Mouse (Mus musculus) natural killer cell, adult 2 months (primary cell): Measurements from ENCODE around the gene Napa.
A peak's percentile ranks its signal among the peaks of the same experiment; 100 is the strongest.

Source experiments
- DNase-seq, 2 experiments: peaks; one replicate each; pipeline ENCODE4 v3.0.0; 2022; ENCODE audit warnings: low spot score in 2 of 2

Napa gene

DNA sequence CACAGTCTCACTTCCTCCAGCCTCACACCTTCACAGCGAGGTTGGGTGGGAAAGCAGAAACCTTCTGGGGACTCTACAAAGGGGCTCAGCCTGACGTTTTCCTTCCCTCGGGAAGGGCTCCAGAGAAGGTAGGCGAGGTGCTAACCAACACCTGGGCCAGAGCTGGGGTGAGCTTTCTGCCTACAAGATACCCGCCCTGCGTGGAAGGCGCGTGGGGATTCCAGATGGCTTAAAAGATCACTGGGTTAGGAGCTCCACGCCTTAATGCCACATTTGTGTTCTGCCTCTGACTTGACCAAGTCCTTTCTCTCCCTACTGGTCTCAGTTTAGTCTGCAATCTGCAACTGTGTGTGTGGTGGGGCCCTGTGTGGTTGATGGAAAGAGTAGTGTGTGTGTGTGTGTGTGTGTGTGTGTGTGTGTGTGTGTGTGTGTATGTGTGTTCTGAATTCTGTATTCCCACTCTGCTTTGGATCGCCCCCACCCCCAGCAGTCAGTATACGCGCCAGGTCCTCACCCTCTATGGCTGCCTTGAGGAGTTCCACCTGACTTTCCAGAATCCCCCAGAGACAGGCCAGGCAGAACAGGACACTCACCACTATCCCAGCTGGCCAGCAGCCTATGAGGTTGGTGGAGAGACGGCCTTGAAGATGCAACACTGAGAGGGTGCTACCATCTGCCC is 32.8 kb downstream of the Napa start:
- no peak for DNase-seq

DNA sequence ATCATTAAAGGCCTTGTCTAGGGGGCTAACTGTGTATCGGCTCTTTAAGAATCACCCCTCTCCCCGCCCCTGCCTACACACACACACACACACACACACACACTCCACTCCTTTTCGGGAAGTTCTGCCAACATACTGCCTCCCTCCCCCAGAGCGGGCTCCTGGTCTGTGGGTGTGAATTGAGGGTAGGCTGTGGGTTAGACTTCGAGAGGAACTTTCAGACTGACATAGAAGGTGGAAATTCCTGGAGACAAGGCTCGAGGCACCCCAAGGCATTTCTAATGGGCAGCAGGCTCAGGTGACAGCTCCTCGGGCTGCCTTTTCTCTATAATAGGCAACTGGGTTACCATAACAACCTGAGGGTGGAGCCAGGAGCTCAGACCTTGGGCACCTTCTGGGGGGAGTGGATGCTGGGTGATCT is 33.9 kb downstream of the Napa start:
- no peak for DNase-seq

DNA sequence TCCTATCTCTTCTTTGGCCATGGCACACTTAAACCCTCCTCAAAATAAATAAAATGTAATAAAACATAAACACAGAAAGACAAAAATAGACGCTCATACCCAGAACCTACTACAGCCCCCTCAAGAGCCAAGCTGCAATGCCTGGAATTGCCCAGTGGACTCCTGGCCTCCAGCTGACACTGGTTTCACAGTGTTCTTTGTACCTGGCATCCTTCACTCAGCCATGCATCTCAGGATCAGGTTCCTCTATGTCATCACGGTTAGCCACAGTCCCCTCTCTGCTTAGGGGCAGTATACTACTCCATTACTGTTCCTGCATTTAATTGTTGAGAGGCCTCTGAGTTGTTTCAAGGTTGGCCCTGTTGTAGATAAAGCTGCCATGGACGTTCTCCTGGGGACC is 34.7 kb downstream of the Napa start:
- no peak for DNase-seq

DNA sequence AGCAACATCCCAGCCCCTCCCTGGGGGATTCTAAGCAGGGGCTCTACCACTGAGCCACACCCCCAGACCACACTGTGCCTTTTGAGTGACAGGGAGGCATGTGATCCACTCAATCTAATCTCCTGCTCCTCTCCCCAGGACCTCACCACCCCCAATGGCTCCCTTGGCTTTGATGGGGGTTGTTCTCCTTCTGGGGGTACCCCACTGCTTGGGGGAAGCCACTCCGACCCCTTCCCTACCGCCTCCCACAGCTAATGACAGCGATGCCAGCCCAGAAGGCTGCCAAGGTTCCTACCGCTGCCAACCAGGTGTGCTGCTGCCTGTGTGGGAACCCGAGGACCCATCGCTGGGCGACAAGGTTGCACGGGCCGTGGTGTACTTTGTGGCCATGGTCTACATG is 35.4 kb downstream of the Napa start:
- DNase-seq = no peak

DNA sequence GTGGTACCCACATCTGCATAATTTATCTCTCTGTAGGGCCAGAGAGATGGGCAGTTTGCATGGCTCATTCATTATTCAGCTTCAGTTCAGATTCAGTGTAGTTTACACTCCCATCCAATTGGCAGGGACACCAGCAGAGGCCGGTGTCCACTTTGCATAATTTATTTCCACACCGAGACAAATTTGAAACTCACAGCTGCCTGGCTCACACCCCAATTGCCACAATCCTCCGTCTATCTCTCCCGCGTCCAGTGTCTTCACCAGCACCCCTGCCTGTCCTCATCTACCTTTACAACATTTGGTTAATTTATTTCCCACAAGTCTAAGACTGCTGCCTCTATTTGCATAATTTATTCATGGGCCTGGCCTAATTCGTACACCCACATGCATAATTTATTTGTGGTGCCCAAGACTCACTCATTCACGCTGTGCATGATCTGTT is 36.7 kb downstream of the Napa start:
- no peak for DNase-seq

DNA sequence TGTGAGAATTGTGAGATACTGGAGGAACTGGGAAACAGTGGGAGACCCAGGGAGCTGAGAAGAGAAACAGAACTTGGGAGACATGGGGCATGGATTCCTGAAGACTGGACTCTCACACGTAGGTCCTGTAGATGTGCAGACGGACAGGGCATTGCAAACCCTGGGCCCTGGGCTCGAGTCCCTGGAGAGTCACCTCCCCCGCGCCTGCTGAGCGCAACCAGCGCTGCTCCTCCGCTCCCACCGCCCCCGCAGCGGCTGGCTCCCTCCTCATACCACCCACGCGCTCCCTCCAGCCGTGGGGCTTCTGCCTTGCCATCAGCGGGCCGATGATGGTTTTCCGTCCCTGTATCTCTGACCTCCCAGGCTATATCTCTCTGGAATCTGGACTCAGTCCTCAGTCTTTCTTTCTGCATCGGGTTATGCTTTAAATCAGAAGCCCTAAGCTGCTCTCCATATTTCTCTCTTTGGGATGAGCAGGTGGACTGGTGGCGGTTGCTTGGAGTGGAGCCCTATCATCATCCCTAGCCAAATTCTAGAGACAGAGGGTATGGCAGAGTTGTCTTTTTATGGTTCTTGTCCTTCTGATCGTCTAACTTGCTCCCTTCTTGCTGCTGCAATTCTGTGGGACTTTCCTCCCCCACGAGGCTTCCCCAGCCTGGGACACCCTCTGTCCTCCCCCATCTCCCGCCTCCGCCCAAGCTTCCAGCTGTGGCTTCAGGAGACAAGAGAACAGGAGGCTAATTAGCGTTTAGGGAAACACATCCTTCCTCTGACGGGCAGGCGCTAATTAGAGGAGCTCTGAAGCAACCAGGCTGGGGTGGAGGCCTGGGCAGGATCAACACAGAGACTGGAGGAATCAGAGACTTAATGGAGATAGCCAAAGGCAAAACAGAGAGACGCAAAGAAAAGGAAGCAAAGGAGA is 48.5 kb downstream of the Napa start:
- no peak for DNase-seq

DNA sequence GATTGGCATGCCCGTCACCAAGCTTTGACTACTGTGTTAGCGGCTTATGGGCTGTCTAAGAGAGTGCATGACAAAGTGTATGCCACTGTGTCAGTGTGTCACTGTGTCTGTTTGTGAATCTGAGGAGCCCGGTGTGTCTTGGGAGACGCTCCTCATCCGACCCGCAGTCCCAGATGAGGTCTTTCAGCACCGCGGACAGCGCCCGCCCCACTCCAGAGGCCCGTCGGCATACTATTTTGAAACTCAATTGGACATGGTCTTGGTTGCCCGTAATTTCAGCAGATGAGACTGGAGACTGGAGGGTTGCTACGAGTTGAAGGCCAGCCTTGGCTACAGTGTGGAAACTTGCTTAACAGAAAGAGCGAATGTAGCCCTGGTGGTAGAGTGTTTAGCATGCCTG is 49.4 kb downstream of the Napa start:
- peak in 1 of 2 experiments; percentile 21 for DNase-seq

DNA sequence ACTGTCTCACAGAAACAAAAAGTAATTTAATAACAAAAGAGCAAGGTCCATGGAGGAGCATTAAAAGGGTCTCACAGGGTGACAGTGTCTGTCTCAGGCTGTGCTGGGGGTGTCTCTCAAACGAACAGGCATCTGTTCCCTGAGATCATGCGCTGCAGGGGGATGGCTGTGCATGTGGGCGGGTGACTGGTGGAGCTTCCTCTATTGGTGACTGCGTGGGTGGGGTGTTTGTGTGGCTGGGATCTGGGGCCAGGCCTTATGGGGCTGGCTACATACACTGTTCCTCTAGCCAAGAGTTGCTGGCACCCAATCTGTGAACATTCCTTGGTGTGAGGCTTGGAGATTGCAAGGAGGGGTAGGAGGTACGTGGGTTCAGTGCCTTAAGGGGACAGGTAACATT is 51.0 kb downstream of the Napa start:
- peak in 1 of 2 experiments; percentile 11 for DNase-seq

DNA sequence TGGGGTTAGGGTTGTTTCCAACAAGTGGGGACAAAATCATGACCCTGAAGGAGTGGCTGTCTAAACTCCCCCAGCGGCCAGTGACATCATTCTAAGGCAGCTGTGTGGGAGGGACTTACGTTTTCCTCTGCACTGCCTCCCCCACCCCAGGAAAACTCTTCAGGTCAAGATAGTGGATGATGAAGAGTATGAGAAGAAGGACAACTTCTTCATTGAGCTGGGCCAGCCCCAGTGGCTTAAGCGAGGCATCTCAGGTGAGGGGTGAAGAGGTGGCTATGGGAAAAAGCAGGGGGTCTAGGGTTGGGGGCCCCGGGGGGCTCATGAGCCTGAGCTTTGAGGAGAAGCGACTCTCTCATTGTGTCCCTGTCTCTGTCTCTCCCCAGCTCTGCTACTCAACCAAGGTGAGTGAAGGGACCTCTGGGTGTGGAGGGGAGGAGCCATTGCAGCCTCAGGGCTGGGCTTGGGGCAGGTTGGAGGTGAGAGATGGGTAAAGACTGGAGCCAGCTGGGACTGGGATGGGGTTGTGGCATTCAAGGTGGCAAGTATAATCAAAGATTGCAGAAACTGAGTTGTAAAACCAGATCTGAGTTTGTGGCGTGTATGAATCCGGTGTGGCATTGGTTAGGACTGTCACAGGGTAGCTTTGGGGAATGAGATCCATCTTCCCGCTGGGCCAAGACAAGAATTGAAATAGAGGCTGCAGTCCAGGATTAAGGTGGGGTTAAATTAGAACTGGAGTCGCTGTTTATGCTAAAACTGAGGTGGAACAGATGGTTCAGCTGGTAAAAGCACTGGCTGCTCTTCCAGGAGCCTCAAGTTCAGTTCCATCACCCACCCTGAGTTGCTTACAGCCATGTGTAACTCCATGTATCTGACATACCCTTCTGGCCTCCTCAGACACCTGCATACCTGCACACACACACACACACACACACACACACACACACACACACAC is 52.2 kb downstream of the Napa start:
- no peak for DNase-seq

DNA sequence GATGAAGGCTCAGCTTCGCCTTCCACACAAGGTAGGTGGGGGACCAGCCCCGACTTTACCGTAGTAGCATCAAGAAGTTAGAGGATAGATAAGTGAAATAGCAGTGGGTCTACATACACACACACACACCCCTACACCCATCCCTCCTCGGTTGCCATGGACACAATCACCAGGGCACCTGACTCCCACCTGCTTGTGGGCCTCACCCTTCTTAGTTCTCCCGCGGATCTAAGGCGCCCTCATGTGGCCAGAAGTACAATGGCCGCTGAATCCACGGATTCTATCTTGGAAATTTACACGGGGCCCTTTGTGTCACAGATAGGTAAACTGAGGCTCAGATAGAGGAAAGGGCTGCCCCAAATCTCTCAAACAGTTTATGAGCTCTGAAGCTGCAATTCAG is 55.3 kb downstream of the Napa start:
- peak in 1 of 2 experiments; percentile 48 for DNase-seq

DNA sequence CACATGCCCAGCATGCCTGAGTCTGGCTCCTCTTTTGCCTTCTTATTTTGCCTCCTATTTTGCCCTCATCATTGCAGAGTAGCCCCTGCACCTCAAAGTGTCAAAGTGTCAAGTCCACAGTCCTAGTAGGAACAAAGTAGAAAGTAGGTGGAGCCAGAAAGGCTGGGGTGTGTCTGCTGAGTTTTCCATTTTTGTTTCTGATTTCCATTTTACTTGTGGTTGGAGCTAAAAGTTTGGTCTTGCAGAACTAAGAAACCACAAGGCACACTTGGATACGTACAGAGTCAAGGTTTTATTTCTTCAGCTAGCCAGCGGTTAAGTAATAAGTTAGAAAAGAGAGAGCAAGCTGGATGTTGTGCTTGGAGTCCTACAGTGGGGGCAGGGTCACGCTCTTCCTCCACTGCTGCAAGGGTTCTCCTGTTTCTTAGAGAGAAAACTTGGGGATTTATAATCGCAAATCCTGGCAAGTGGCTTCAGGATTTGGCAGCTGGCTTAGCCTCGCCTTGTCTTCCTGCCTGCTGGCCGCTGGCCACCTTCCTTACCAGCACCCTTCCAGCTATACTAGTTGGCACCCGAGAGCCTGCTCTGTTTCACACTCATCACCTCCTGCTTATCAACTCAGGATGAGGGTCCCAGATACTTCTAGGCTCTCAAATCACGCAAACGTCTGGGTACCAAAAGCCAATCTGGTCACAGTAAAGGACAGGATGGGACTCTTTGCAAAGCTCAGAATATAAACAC is 57.0 kb downstream of the Napa start:
- no peak for DNase-seq

DNA sequence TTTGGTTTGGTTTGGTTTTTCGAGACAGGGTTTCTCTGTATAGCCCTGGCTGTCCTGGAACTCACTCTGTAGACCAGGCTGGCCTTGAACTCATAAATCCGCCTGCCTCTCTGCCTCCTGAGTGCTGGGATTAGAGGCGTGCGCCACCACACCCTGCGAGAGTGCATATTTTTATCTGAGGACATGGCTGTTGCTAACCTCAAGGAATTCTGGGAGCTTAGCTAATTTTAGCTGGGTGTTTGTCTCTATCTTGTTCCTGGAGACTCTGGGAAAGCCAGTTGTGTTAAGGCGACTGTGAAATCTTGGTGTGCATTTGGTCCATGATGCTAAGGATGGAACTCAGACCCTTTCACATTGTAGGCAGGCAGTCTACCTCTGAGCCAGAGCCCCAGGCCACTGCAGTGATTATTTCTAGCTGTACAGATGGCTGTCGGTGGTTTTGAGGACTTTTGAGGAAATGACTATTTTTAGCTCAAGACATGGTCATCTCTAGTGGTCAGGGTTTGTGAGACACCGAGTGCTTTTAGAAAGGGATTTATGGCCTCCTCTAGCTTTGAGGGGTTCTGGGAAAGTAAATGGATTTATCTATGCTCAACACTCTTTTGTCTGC is 58.0 kb downstream of the Napa start:
- DNase-seq = no peak

DNA sequence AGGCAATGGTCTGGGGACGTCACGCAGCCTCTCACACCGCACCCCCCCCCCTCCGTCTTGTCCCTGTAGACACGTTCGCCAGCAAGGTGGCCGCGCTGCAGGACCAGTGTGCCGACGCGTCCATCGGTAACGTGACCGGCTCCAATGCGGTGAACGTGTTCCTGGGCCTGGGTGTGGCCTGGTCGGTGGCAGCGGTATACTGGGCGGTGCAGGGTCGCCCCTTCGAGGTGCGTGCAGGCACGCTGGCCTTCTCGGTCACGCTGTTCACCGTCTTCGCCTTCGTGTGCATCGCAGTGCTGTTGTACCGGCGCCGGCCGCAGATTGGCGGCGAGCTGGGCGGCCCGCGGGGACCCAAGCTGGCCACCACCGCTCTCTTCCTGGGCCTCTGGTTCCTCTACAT is 60.5 kb downstream of the Napa start:
- no peak for DNase-seq

DNA sequence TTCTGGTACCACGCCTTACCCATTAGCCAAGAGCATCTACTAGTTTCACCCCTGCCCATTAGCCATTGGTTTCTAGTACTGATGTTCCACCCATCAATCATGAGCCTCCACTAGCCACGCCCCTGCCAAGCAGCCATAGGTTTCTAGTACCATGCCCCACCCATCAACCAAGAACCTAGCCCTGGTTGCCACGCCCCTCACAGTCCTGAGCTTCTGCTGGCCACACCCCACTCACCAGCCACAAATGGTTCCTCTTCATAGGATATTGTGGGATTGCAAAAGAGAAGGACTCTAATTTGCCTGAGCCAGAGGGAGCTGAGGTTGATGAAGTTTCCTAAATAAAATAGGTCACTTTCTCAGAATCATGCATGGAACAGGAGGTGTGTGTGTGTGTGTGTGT is 62.4 kb downstream of the Napa start:
- DNase-seq = no peak

DNA sequence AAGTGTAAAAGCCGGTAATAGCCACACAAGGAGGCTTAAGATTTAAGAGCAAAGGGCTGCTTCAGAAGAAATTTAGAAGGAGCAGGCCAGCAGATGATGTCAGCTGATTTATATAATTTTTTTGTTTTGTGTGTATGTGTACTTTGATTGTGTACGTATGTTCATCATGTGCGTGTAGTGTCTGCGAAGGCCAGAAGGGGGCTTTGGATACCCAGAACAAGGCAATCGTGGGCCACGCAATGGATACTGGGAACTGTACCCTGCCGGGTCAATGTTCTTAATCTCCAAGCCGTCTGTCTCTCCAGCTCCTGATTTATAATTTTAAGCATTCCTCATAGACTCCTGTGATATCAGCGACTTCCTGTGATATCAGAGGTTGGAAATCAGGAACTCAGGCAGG is 63.0 kb downstream of the Napa start:
- DNase-seq = no peak

DNA sequence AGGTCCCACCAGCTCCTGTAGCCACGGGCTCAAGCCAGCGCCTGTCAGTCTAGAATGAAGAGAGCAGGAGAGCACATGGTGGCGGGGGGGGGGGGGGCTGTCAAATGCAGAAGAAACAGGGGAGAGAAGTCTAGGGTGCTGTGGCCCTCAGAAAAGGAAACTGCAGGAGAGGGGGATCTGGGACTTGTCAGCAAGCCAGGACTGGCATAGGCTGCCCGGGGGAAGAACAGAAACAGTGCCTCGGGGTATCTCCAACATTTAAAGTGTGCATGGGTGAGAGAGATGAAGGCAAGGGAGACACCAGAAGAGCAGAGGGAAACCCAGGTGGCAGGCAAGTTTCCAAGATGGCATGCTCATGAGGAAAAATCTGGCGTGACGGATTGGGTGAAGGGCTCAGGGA is 63.8 kb downstream of the Napa start:
- DNase-seq = no peak
